Mouse (Mus musculus) heart, embryonic 13.5 days (tissue): ENCODE data around the gene Nup88. TPM values are rescaled to one million over a fixed set of nuclear protein-coding genes. Genes with fewer than 3 reads are reported as not detected.
A peak's percentile ranks its signal among the peaks of the same experiment; 100 is the strongest.

ENCODE experiments used
- ATAC-seq: fragments of 200-750 bp; cut with Nextera tagmentation; 2 replicates; pipeline ENCODE4 v1.8.0; 2017; ENCODE audit warnings: moderate TSS enrichment; ENCODE audit not compliant: insufficient number of reproducible peaks, low FRiP score, low TSS enrichment; ENCODE audit errors: extremely low read depth
- H3K27ac ChIP-seq: fragments of 300-500 bp; sonication (generic); replicated peaks from 2 replicates; pipeline ENCODE4 v1.5.1; 2015; ENCODE audit warnings: moderate library complexity, mild to moderate bottlenecking, inconsistent platforms
- H3K27me3 ChIP-seq: fragments of 300-500 bp; sonication (generic); replicated peaks from 2 replicates; pipeline ENCODE4 v1.6.1; 2015; ENCODE audit warnings: mild to moderate bottlenecking, inconsistent platforms
- H3K36me3 ChIP-seq: fragments of 300-500 bp; sonication (generic); 2 replicates; pipeline ENCODE4 v1.6.1; 2015; ENCODE audit warnings: mild to moderate bottlenecking, inconsistent platforms
- H3K4me1 ChIP-seq: fragments of 300-500 bp; sonication (generic); 2 replicates; pipeline ENCODE4 v1.6.1; 2015; ENCODE audit warnings: inconsistent platforms
- H3K4me2 ChIP-seq: fragments of 300-500 bp; sonication (generic); 2 replicates; pipeline ENCODE4 v1.6.1; 2015; ENCODE audit warnings: inconsistent platforms, mild to moderate bottlenecking, moderate library complexity
- H3K4me3 ChIP-seq: fragments of 300-500 bp; sonication (generic); 2 replicates; pipeline ENCODE4 v1.5.1; 2015; ENCODE audit warnings: moderate library complexity, mild to moderate bottlenecking, inconsistent platforms
- H3K9ac ChIP-seq: fragments of 300-500 bp; sonication (generic); 2 replicates; pipeline ENCODE4 v1.6.1; 2015; ENCODE audit warnings: inconsistent platforms, mild to moderate bottlenecking, moderate library complexity
- H3K9me3 ChIP-seq: fragments of 300-500 bp; sonication (generic); 2 replicates; pipeline ENCODE4 v1.6.1; 2016; ENCODE audit warnings: inconsistent platforms
- WGBS: fragments of 180-500 bp; shearing (Covaris S2); methylation state at CpG from one replicate; pipeline ENCODE4 v1.1.7; 2015; ENCODE audit warnings: mixed read lengths; 5-methylcytosine and 5-hydroxymethylcytosine counted together
- polyA plus RNA-seq: library from polyadenylated mRNA; unstranded; fragments of >200 nt; fragmentation: Nextera tagmentation; extraction: Ambion mirVana; gene quantifications from 2 replicates; pipeline ENCODE4 v1.2.1, GENCODE M21; 2015

The Nup88 gene
- polyA plus RNA-seq, 1 experiment from 2014 or later = 101 TPM

- peak; percentile 94 for ATAC-seq
- peak within 1 kb of the TSS; percentile 88 for H3K9ac ChIP-seq
- H3K4me2 ChIP-seq = peak within 1 kb of the TSS; percentile 85
- H3K27me3 ChIP-seq = no peaks in the 10 kb centered on the region
- whole genome bisulfite sequencing = under 1% methylated on average over 51 of the region's 64 CpGs
- H3K9me3 ChIP-seq = no peaks in the 10 kb centered on the region
- peaks cover 16% of the 10 kb centered on the region for H3K4me1 ChIP-seq
- H3K27ac ChIP-seq = peak within 1 kb of the TSS; percentile 30; the same call in 1 of the 2 replicates
- H3K36me3 ChIP-seq = peaks cover 72% of the 10 kb centered on the region
- H3K4me3 ChIP-seq = peak within 1 kb of the TSS; percentile 66
Measured at GRCm38 (mm10) chr11:70982557-70983228, 12.9 kb upstream of the Nup88 start, which contains the start of gene C1qbp. Gene C1qbp, minus strand, starts transcription at chr11:70983026.

- Histone ChIP-seq H3K27me3 (no peaks in the 10 kb centered on the region), H3K4me1 (peaks cover 16% of the 10 kb centered on the region), H3K27ac (no peak overlapping the region), H3K4me3 (peak overlapping the region; percentile 66), H3K9me3 (no peaks in the 10 kb centered on the region), H3K36me3 (peaks cover 72% of the 10 kb centered on the region), H3K4me2 (peak overlapping the region; percentile 85), H3K9ac (peak overlapping the region; percentile 88)
- 9% methylated on average over 12 of the region's 12 CpGs for WGBS
- no peak for ATAC-seq
Measured at GRCm38 (mm10) chr11:70982030-70982429, 12.3 kb upstream of the Nup88 start.

GRCm38 (mm10) chr11:70980751-70981510 is 11.2 kb upstream of the Nup88 start:
- peak overlapping the region; percentile 85 for H3K4me2 ChIP-seq
- 86% methylated on average over 14 of the region's 14 CpGs for WGBS
- H3K36me3 ChIP-seq = peaks cover 72% of the 10 kb centered on the region

GRCm38 (mm10) chr11:70980232-70980631 is 10.5 kb upstream of the Nup88 start:
- H3K4me2 ChIP-seq = no peak overlapping the region
- no peak for ATAC-seq
- no peak overlapping the region; the same call in 1 of the 2 replicates for H3K4me3 ChIP-seq
- H3K27me3 ChIP-seq = no peaks in the 10 kb centered on the region
- H3K27ac ChIP-seq = no peak overlapping the region
- H3K36me3 ChIP-seq = peaks cover 72% of the 10 kb centered on the region
- peaks cover 16% of the 10 kb centered on the region for H3K4me1 ChIP-seq
- H3K9me3 ChIP-seq = no peaks in the 10 kb centered on the region
- H3K9ac ChIP-seq = no peak overlapping the region
- WGBS = 77% methylated on average over 6 of the region's 6 CpGs

More at GRCm38 (mm10) chr11:70980751-70981510, 11.2 kb upstream of the Nup88 start:
- Histone ChIP-seq H3K4me1 (peaks cover 16% of the 10 kb centered on the region), H3K27me3 (no peaks in the 10 kb centered on the region), H3K9me3 (no peaks in the 10 kb centered on the region), H3K9ac (peak overlapping the region; percentile 44; the same call in 1 of the 2 replicates), H3K27ac (no peak overlapping the region), H3K4me3 (peak overlapping the region; percentile 66)
- ATAC-seq = no peak

- Histone ChIP-seq H3K9ac (no peak overlapping the region), H3K4me2 (no peak overlapping the region), H3K4me3 (no peak overlapping the region), H3K27ac (no peak overlapping the region), H3K4me1 (peaks cover 13% of the 10 kb centered on the region), H3K36me3 (peaks cover 89% of the 10 kb centered on the region), H3K9me3 (no peaks in the 10 kb centered on the region), H3K27me3 (no peaks in the 10 kb centered on the region)
- 81% methylated on average over 6 of the region's 6 CpGs for WGBS
- no peak for ATAC-seq
Measured at GRCm38 (mm10) chr11:70977293-70977692, 7.5 kb upstream of the Nup88 start.

- H3K27ac ChIP-seq = no peak overlapping the region
- H3K4me1 ChIP-seq = peaks cover 5% of the 10 kb centered on the region; the same call in 1 of the 2 replicates
- no peak overlapping the region for H3K4me2 ChIP-seq
- H3K27me3 ChIP-seq = no peaks in the 10 kb centered on the region
- no peak for ATAC-seq
- WGBS = 66% methylated on average over 2 of the region's 2 CpGs
- H3K4me3 ChIP-seq = no peak overlapping the region
- H3K9ac ChIP-seq = no peak overlapping the region
- no peaks in the 10 kb centered on the region for H3K9me3 ChIP-seq
- H3K36me3 ChIP-seq = peaks cover 84% of the 10 kb centered on the region
Measured at GRCm38 (mm10) chr11:70975193-70975592, 5.4 kb upstream of the Nup88 start.

GRCm38 (mm10) chr11:70973947-70974346 is 4.2 kb upstream of the Nup88 start:
- no peak overlapping the region for H3K4me2 ChIP-seq
- no peak overlapping the region for H3K9ac ChIP-seq
- ATAC-seq = no peak
- H3K27me3 ChIP-seq = no peaks in the 10 kb centered on the region
- no peak overlapping the region for H3K27ac ChIP-seq
- no peaks in the 10 kb centered on the region for H3K9me3 ChIP-seq
- WGBS = 72% methylated on average over 4 of the region's 4 CpGs
- no peak overlapping the region for H3K4me3 ChIP-seq
- H3K36me3 ChIP-seq = peaks cover 72% of the 10 kb centered on the region
- peaks cover 5% of the 10 kb centered on the region; the same call in 1 of the 2 replicates for H3K4me1 ChIP-seq

- H3K36me3 ChIP-seq = peaks cover 60% of the 10 kb centered on the region
- H3K9me3 ChIP-seq = no peaks in the 10 kb centered on the region
- no peak overlapping the region for H3K27ac ChIP-seq
- WGBS = 54% methylated on average over 1 of the region's 1 CpGs
- H3K4me1 ChIP-seq = peaks cover 17% of the 10 kb centered on the region
- H3K9ac ChIP-seq = no peak overlapping the region; the same call in 1 of the 2 replicates
- no peak overlapping the region for H3K4me2 ChIP-seq
- no peaks in the 10 kb centered on the region for H3K27me3 ChIP-seq
- H3K4me3 ChIP-seq = no peak overlapping the region
- no peak for ATAC-seq
Measured at GRCm38 (mm10) chr11:70972586-70972985, 2.8 kb upstream of the Nup88 start.

- Histone ChIP-seq H3K4me1 (peaks cover 19% of the 10 kb centered on the region), H3K9me3 (no peaks in the 10 kb centered on the region), H3K4me2 (peak overlapping the region; percentile 95), H3K4me3 (peak overlapping the region; percentile 93), H3K36me3 (peaks cover 55% of the 10 kb centered on the region), H3K27ac (peak overlapping the region; percentile 92), H3K27me3 (no peaks in the 10 kb centered on the region), H3K9ac (peak overlapping the region; percentile 95)
- WGBS = 15% methylated on average over 24 of the region's 24 CpGs
- peak; percentile 14; the same call in 1 of the 2 replicates for ATAC-seq
Measured at GRCm38 (mm10) chr11:70970560-70971540, 1.1 kb upstream of the Nup88 start.

GRCm38 (mm10) chr11:70969271-70969794 is 440 bp downstream of the Nup88 start:
- under 1% methylated on average over 25 of the region's 25 CpGs for WGBS
- Histone ChIP-seq H3K4me1 (peaks cover 19% of the 10 kb centered on the region), H3K27ac (peak overlapping the region; percentile 92), H3K36me3 (peaks cover 55% of the 10 kb centered on the region), H3K27me3 (no peaks in the 10 kb centered on the region), H3K4me3 (peak overlapping the region; percentile 93), H3K4me2 (peak overlapping the region; percentile 95), H3K9ac (peak overlapping the region; percentile 95), H3K9me3 (no peaks in the 10 kb centered on the region)
- peak; percentile 1; the same call in 1 of the 2 replicates for ATAC-seq
